19 mouse cellular contexts compared by ENCODE assay signal in genomic region chr4:81027558-81027957, GRCm38 (mm10).
DNase-seq lines count a peak whose midpoint lies in the region; ATAC-seq and TF ChIP-seq lines count a peak whose summit lies in the region.
"Had no signal": no experiment of that assay in that cellular context is flagged by ENCODE, and none has a peak within 500 bp of the region (broad histone marks: within the 10 kb centered on the region; RNA-seq: fewer than 3 reads in every experiment).

No protein-coding gene starts in this region.

- no peak for ATAC-seq in kidney, embryonic 16.5 days (ENCODE audit: low FRiP score, low TSS enrichment)
- ATAC-seq in liver, postnatal 0 days, result no peak
- ATAC-seq: activated CD4-positive, CD25-positive, alpha-beta regulatory T cell, adult 4 months had no signal

- no peak overlapping the region for H3K4me2 ChIP-seq in kidney, embryonic 16.5 days (replicated peaks; ENCODE audit: low read depth, low read length)
- no peak overlapping the region for H3K4me2 ChIP-seq in liver, postnatal 0 days (ENCODE audit: low read depth, low read length)
- H3K4me2 ChIP-seq: heart, embryonic 13.5 days; hindbrain, embryonic 14.5 days; limb, embryonic 12.5 days; midbrain, embryonic 12.5 days; neural tube, embryonic 13.5 days had no signal

- H3K27ac ChIP-seq in kidney, adult 2 months (ENCODE audit: insufficient read depth, low read depth, low read length), result no peak overlapping the region
- no peak overlapping the region for H3K27ac ChIP-seq in kidney, embryonic 16.5 days (ENCODE audit: low read length)
- no peak overlapping the region for H3K27ac ChIP-seq in liver, postnatal 0 days (ENCODE audit: low read depth)
- H3K27ac ChIP-seq: forebrain, embryonic 10.5 days; heart, embryonic 13.5 days; hindbrain, embryonic 14.5 days; limb, embryonic 12.5 days; midbrain, embryonic 12.5 days; neural tube, embryonic 13.5 days had no signal

- H3K27me3 ChIP-seq in kidney, adult 2 months (replicated peaks; ENCODE audit: control insufficient read depth, insufficient read depth, low read length), result no peaks in the 10 kb centered on the region
- no peaks in the 10 kb centered on the region for H3K27me3 ChIP-seq in kidney, embryonic 16.5 days (ENCODE audit: insufficient read depth, low read length)
- H3K27me3 ChIP-seq in liver, postnatal 0 days (ENCODE audit: insufficient read depth, low read length), result no peaks in the 10 kb centered on the region
- H3K27me3 ChIP-seq: heart, embryonic 13.5 days; limb, embryonic 12.5 days; midbrain, embryonic 12.5 days; neural tube, embryonic 13.5 days had no signal

- no peak overlapping the region for H3K9ac ChIP-seq in kidney, embryonic 16.5 days (replicated peaks; ENCODE audit: low read length)
- H3K9ac ChIP-seq in liver, postnatal 0 days (replicated peaks), result no peak overlapping the region
- H3K9ac ChIP-seq: heart, embryonic 13.5 days; hindbrain, embryonic 14.5 days; limb, embryonic 12.5 days; midbrain, embryonic 12.5 days; neural tube, embryonic 13.5 days had no signal

- WGBS in kidney, adult 2 months, result 78% methylated on average over 1 of the region's 1 CpGs
- WGBS in kidney, embryonic 16.5 days, result 90% methylated on average over 1 of the region's 1 CpGs
- 68% methylated on average over 1 of the region's 1 CpGs for WGBS in liver, postnatal 0 days (ENCODE audit: insufficient replicate concordance)

- TF ChIP-seq CTCF in kidney, adult 2 months (conservative IDR thresholded peaks at IDR 0.05; ENCODE audit: insufficient read depth, insufficient read length, low read depth, low read length), result peak; percentile 52; the same call in 1 of the 2 replicates
- peak; percentile 61 for TF ChIP-seq CTCF in liver, postnatal 0 days (IDR thresholded peaks at IDR 0.05; ENCODE audit: low read depth)

- no peak overlapping the region for H3K4me3 ChIP-seq in kidney, adult 2 months (ENCODE audit: insufficient read depth, low read depth, low read length)
- no peak overlapping the region for H3K4me3 ChIP-seq in kidney, embryonic 16.5 days (ENCODE audit: low read length)
- no peak overlapping the region for H3K4me3 ChIP-seq in liver, postnatal 0 days (ENCODE audit: low read depth, low read length)
- H3K4me3 ChIP-seq: forebrain, embryonic 10.5 days; heart, embryonic 13.5 days; limb, embryonic 12.5 days; midbrain, embryonic 12.5 days; neural tube, embryonic 13.5 days had no signal

- H3K36me3 ChIP-seq in kidney, adult 2 months (ENCODE audit: control insufficient read depth, insufficient read depth, low read length), result no peaks in the 10 kb centered on the region
- no peaks in the 10 kb centered on the region for H3K36me3 ChIP-seq in kidney, embryonic 16.5 days (ENCODE audit: insufficient read depth, low read length)
- no peaks in the 10 kb centered on the region for H3K36me3 ChIP-seq in liver, postnatal 0 days (replicated peaks; ENCODE audit: insufficient read depth, low read length)
- H3K36me3 ChIP-seq: forebrain, embryonic 10.5 days; heart, embryonic 13.5 days; limb, embryonic 12.5 days; midbrain, embryonic 12.5 days; neural tube, embryonic 13.5 days had no signal

- TF ChIP-seq POLR2A in kidney, adult 2 months (IDR thresholded peaks at IDR 0.05; ENCODE audit: low read depth, low read length), result no peak

- TF ChIP-seq EP300 in liver, postnatal 0 days (IDR thresholded peaks at IDR 0.05; ENCODE audit: low read depth), result no peak

- H3K9me3 ChIP-seq in kidney, embryonic 16.5 days (ENCODE audit: low read length), result no peaks in the 10 kb centered on the region
- H3K9me3 ChIP-seq in liver, postnatal 0 days (ENCODE audit: low read length), result no peaks in the 10 kb centered on the region
- H3K9me3 ChIP-seq: forebrain, embryonic 10.5 days; heart, embryonic 13.5 days; limb, embryonic 12.5 days; midbrain, embryonic 12.5 days; neural tube, embryonic 13.5 days had no signal

- H3K4me1 ChIP-seq in kidney, adult 2 months (ENCODE audit: control insufficient read depth, insufficient read depth, low read length), result no peaks in the 10 kb centered on the region
- H3K4me1 ChIP-seq in kidney, embryonic 16.5 days (ENCODE audit: insufficient read depth, low read length), result 0 out of 2 replicates have a peak, but pooled peaks cover 4% of the 10 kb centered on the region
- no peaks in the 10 kb centered on the region for H3K4me1 ChIP-seq in liver, postnatal 0 days (ENCODE audit: insufficient read depth)
- H3K4me1 ChIP-seq: forebrain, embryonic 10.5 days; heart, embryonic 13.5 days; limb, embryonic 12.5 days; midbrain, embryonic 12.5 days; neural tube, embryonic 13.5 days had no signal

- peak; percentile 26 for DNase-seq in kidney, adult 2 months
- DNase-seq in liver, postnatal 0 days, result no peak
- no peak for DNase-seq in liver
- peak; percentile 66 for DNase-seq in adipocyte (ENCODE audit: low spot score)
- DNase-seq in kidney, postnatal 36 days, result peak; percentile 18 to 30
- no peak for DNase-seq in ovary, postnatal 14 days (ENCODE audit: low spot score)
- DNase-seq: adrenal gland, postnatal 36 days; cerebellum, adult 11-12 months; cerebellum, postnatal 36 days; lung, adult 2 months; thymus, postnatal 4 days had no signal

Comparison
In these comparisons a context has a peak if more than half of its experiments do, and no peak if none do; other contexts are left out.
1. DNase-seq: peak in kidney, adult 2 months (single experiment), adipocyte (single experiment) and kidney, postnatal 36 days (2 of 2); none in liver, postnatal 0 days (single experiment), liver (single experiment) and ovary, postnatal 14 days (single experiment).